In genomic region chr6:54071478-54071877, GRCm38 (mm10) we compare ENCODE assay signal across 19 mouse cellular contexts. TPM values are rescaled to one million over a fixed set of nuclear protein-coding genes. Genes with fewer than 3 reads are reported as not detected.
DNase-seq lines count a peak whose midpoint lies in the region; ATAC-seq and TF ChIP-seq lines count a peak whose summit lies in the region.
"Had no signal": no experiment of that assay in that cellular context is flagged by ENCODE, and none has a peak within 500 bp of the region (broad histone marks: within the 10 kb centered on the region; RNA-seq: fewer than 3 reads in every experiment).

No protein-coding gene starts in this region.

- H3K4me2 ChIP-seq in stomach, embryonic 16.5 days (ENCODE audit: low read depth, low read length) = no peak overlapping the region
- no peak overlapping the region for H3K4me2 ChIP-seq in stomach, postnatal 0 days (replicated peaks; ENCODE audit: low read depth)
- H3K4me2 ChIP-seq: embryonic facial prominence, embryonic 15.5 days; heart, embryonic 11.5 days; intestine, embryonic 15.5 days; midbrain, embryonic 15.5 days; neural tube, embryonic 13.5 days; stomach, embryonic 15.5 days had no signal

- no peak for DNase-seq in cerebellum, adult 8-10 months
- no peak for DNase-seq in gastrocnemius, adult 2 months
- DNase-seq in gastrocnemius, adult 8-10 months (ENCODE audit: low spot score in 2 of 2) = no peak
- no peak for DNase-seq in stomach, postnatal 0 days (ENCODE audit: low spot score)
- DNase-seq in right cerebral cortex, adult 2 months (ENCODE audit: low spot score in 2 of 2) = no peak
- no peak for DNase-seq in kidney, adult 18-20 months
- DNase-seq: gastrocnemius, postnatal 10 days; layer of hippocampus, postnatal 36 days; thymus, adult 2 months had no signal

- H3K27me3 ChIP-seq in stomach, embryonic 16.5 days (ENCODE audit: control insufficient read depth, insufficient read depth, low read length) = no peaks in the 10 kb centered on the region
- no peaks in the 10 kb centered on the region for H3K27me3 ChIP-seq in stomach, postnatal 0 days (ENCODE audit: control insufficient read depth, insufficient read depth, low read length)
- H3K27me3 ChIP-seq: embryonic facial prominence, embryonic 15.5 days; intestine, embryonic 15.5 days; midbrain, embryonic 15.5 days; neural tube, embryonic 13.5 days; stomach, embryonic 15.5 days had no signal

- intact Hi-C loops in gastrocnemius, adult 2 months (cut with DNase I) = no loop called here

- H3K4me3 ChIP-seq in gastrocnemius, adult 2 months = no peak overlapping the region
- H3K4me3 ChIP-seq in stomach, embryonic 16.5 days (replicated peaks; ENCODE audit: low read length) = no peak overlapping the region
- no peak overlapping the region for H3K4me3 ChIP-seq in stomach, postnatal 0 days (ENCODE audit: low read depth, low read length)
- H3K4me3 ChIP-seq: embryonic facial prominence, embryonic 15.5 days; hindbrain, embryonic 10.5 days; intestine, embryonic 15.5 days; midbrain, embryonic 15.5 days; myocyte; neural tube, embryonic 13.5 days; stomach, embryonic 15.5 days had no signal

- 63% methylated on average over 4 of the region's 4 CpGs for WGBS in stomach, embryonic 16.5 days
- WGBS in stomach, postnatal 0 days = 67% methylated on average over 4 of the region's 4 CpGs

- no peaks in the 10 kb centered on the region for H3K9me3 ChIP-seq in stomach, embryonic 16.5 days (replicated peaks; ENCODE audit: control insufficient read depth, low read length)
- no peaks in the 10 kb centered on the region for H3K9me3 ChIP-seq in stomach, postnatal 0 days (ENCODE audit: control insufficient read depth, low read length)
- H3K9me3 ChIP-seq: embryonic facial prominence, embryonic 15.5 days; hindbrain, embryonic 10.5 days; intestine, embryonic 15.5 days; midbrain, embryonic 15.5 days; neural tube, embryonic 13.5 days; stomach, embryonic 15.5 days had no signal

- ATAC-seq in cerebellum, adult (ENCODE audit: insufficient number of reproducible peaks, low FRiP score, low TSS enrichment) = peak; percentile 14; the same call in 1 of the 2 replicates
- 0 out of 2 replicates have a peak, but pooled peaks have one; percentile 56 for ATAC-seq in stomach, embryonic 16.5 days (ENCODE audit: insufficient read depth, low FRiP score)
- no peak for ATAC-seq in stomach, postnatal 0 days (ENCODE audit: low FRiP score, low TSS enrichment)
- ATAC-seq: midbrain, embryonic 15.5 days had no signal

- H3K4me1 ChIP-seq in stomach, embryonic 16.5 days (ENCODE audit: control insufficient read depth, insufficient read depth, low read length) = peaks cover 10% of the 10 kb centered on the region; the same call in 1 of the 2 replicates
- peaks cover 3% of the 10 kb centered on the region; the same call in 1 of the 2 replicates for H3K4me1 ChIP-seq in stomach, postnatal 0 days (replicated peaks; ENCODE audit: control insufficient read depth, insufficient read depth)
- H3K4me1 ChIP-seq: midbrain, embryonic 15.5 days had no signal

- no peak for TF ChIP-seq CTCF in gastrocnemius, adult 2 months (IDR thresholded peaks at IDR 0.05)
- no peak for TF ChIP-seq CTCF in stomach, postnatal 0 days (IDR thresholded peaks at IDR 0.05; ENCODE audit: low read depth)

- TF ChIP-seq EP300 in stomach, postnatal 0 days (optimal IDR thresholded peaks at IDR 0.05) = no peak

- H3K9ac ChIP-seq in stomach, embryonic 16.5 days (ENCODE audit: low read length) = no peak overlapping the region
- H3K9ac ChIP-seq in stomach, postnatal 0 days (ENCODE audit: low read length) = no peak overlapping the region
- H3K9ac ChIP-seq: embryonic facial prominence, embryonic 15.5 days; intestine, embryonic 15.5 days; midbrain, embryonic 15.5 days; neural tube, embryonic 13.5 days; stomach, embryonic 15.5 days had no signal

- 0 out of 2 replicates have a peak overlapping the region, but pooled peaks have one; percentile 5 for H3K27ac ChIP-seq in gastrocnemius, adult 2 months
- H3K27ac ChIP-seq in stomach, embryonic 16.5 days (ENCODE audit: low read length) = no peak overlapping the region
- H3K27ac ChIP-seq in stomach, postnatal 0 days (replicated peaks) = no peak overlapping the region
- H3K27ac ChIP-seq: embryonic facial prominence, embryonic 15.5 days; intestine, embryonic 15.5 days; midbrain, embryonic 15.5 days; neural tube, embryonic 13.5 days; stomach, embryonic 15.5 days had no signal

- no peaks in the 10 kb centered on the region for H3K36me3 ChIP-seq in stomach, embryonic 16.5 days (ENCODE audit: control insufficient read depth, insufficient read depth, low read length)
- no peaks in the 10 kb centered on the region for H3K36me3 ChIP-seq in stomach, postnatal 0 days (ENCODE audit: control insufficient read depth, insufficient read depth, low read length)
- H3K36me3 ChIP-seq: embryonic facial prominence, embryonic 15.5 days; hindbrain, embryonic 10.5 days; intestine, embryonic 15.5 days; midbrain, embryonic 15.5 days; neural tube, embryonic 13.5 days; stomach, embryonic 15.5 days had no signal

RNA-seq across cellular contexts. Expression of gene Chn2, which starts 32.1 kb away (rescaled TPM):
- 1 to 10 TPM; 1.0 to 1.3 TPM for total RNA-seq in gastrocnemius, adult 2 months (2021)
- 1 to 10 TPM in 2 of 4 experiments, under 1 TPM in 2; 0.75 to 1.7 (median 1.2) TPM for total RNA-seq in gastrocnemius, adult 8-10 months (2022)
- polyA plus RNA-seq in stomach, embryonic 16.5 days (2015; fragmentation: Nextera tagmentation; extraction: Ambion mirVana) = 16.2 and 17.8 TPM in 2 replicates
- polyA plus RNA-seq in stomach, postnatal 0 days (2015; fragmentation: Nextera tagmentation; extraction: Ambion mirVana) = 19.1 and 21.7 TPM in 2 replicates
